Mouse (Mus musculus) intestine, embryonic 14.5 days (tissue): ENCODE results near the gene Fer1l5. TPM values are rescaled to one million over a fixed set of nuclear protein-coding genes. Genes with fewer than 3 reads are reported as not detected.

Experiments used
- ATAC-seq: fragments of 200-750 bp; cut with Nextera tagmentation; replicated peaks from 2 replicates; pipeline ENCODE4 v1.8.0; 2017; ENCODE audit warnings: low read depth, moderate number of reproducible peaks, moderate TSS enrichment, moderate library complexity; ENCODE audit not compliant: low FRiP score, low TSS enrichment
- DNase-seq: peaks from one replicate; pipeline ENCODE4 v3.0.0-alpha.2; 2018; ENCODE audit warnings: low spot score
- H3K27ac ChIP-seq: fragments of 300-500 bp; sonication (generic); 2 replicates; pipeline ENCODE4 v1.5.1; 2014; ENCODE audit warnings: low read depth, mild to moderate bottlenecking, control low read depth
- H3K27me3 ChIP-seq: fragments of 300-500 bp; sonication (generic); replicated peaks from 2 replicates; pipeline ENCODE4 v1.6.1; 2014; ENCODE audit warnings: low read length, control low read depth; ENCODE audit not compliant: control insufficient read depth, insufficient read depth
- H3K36me3 ChIP-seq: fragments of 300-500 bp; sonication (generic); 2 replicates; pipeline ENCODE4 v1.6.1; 2014; ENCODE audit warnings: low read length, control low read depth; ENCODE audit not compliant: control insufficient read depth, insufficient read depth
- H3K4me1 ChIP-seq: fragments of 300-500 bp; sonication (generic); replicated peaks from 2 replicates; pipeline ENCODE4 v1.6.1; 2014; ENCODE audit warnings: low read length, control low read depth, mixed read lengths; ENCODE audit not compliant: control insufficient read depth, insufficient read depth
- H3K4me2 ChIP-seq: fragments of 300-500 bp; sonication (generic); 2 replicates; pipeline ENCODE4 v1.6.1; 2014; ENCODE audit warnings: low read length
- H3K4me3 ChIP-seq: fragments of 300-500 bp; sonication (generic); 2 replicates; pipeline ENCODE4 v1.5.1; 2014; ENCODE audit warnings: low read depth, low read length, control low read depth, mixed read lengths
- H3K9ac ChIP-seq: fragments of 300-500 bp; sonication (generic); 2 replicates; pipeline ENCODE4 v1.6.1; 2014; ENCODE audit warnings: mild to moderate bottlenecking, low read length
- H3K9me3 ChIP-seq: fragments of 300-500 bp; sonication (generic); 2 replicates; pipeline ENCODE4 v1.6.1; 2016; ENCODE audit warnings: low read length, control low read depth; ENCODE audit not compliant: control insufficient read depth
- WGBS: fragments of 180-500 bp; shearing (Covaris S2); extraction: QIAGEN DNeasy Blood & Tissue Kit; methylation state at CpG from one replicate; pipeline ENCODE4 v1.1.7; 2014; 5-methylcytosine and 5-hydroxymethylcytosine counted together
- polyA plus RNA-seq: library from polyadenylated mRNA; unstranded; fragments of >200 nt; fragmentation: Nextera tagmentation; extraction: Ambion mirVana; gene quantifications from 2 replicates; pipeline ENCODE4 v1.2.1, GENCODE M21; 2014

The Fer1l5 gene
- polyA plus RNA-seq, 1 experiment from 2014 or later, result 0.91 TPM

GRCm38 (mm10) chr1:36352351-36352750 is 19.7 kb upstream of the Fer1l5 start:
- H3K36me3 ChIP-seq, result peaks cover 99% of the 10 kb centered on the region
- ATAC-seq, result no peak
- H3K4me3 ChIP-seq, result no peak overlapping the region

GRCm38 (mm10) chr1:36356955-36357695 is 15.0 kb upstream of the Fer1l5 start:
- 83% methylated on average over 5 of the region's 5 CpGs for WGBS

More at GRCm38 (mm10) chr1:36352351-36352750, 19.7 kb upstream of the Fer1l5 start:
- no peak overlapping the region for H3K4me2 ChIP-seq
- H3K27ac ChIP-seq, result no peak overlapping the region
- DNase-seq, result no peak
- H3K9ac ChIP-seq, result no peak overlapping the region
- H3K27me3 ChIP-seq, result no peaks in the 10 kb centered on the region
- H3K4me1 ChIP-seq, result no peaks in the 10 kb centered on the region
- 90% methylated on average over 4 of the region's 4 CpGs for WGBS
- no peaks in the 10 kb centered on the region for H3K9me3 ChIP-seq

DNA sequence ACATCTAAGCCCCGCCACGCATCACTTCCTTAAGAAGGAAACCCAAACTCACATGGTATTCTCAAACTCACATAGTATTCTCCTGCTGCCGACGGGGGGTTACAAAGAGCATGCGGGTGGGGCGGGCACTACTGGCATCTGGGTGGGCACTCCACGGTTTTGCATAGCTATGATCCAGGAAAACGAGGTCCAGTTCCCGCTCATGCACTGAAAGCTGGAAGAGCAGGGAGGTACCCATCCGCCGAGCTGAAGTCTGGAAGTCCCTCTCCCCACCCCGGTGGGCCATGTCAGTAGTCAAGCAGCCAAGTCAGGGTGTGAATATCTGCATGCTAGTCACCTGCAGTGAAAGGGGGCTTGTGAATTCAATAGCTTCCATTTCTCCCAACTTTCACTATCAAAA is 4.4 kb upstream of the Fer1l5 start:
- no peaks in the 10 kb centered on the region for H3K27me3 ChIP-seq
- peak overlapping the region; percentile 87 for H3K9ac ChIP-seq
- ATAC-seq (no peak), DNase-seq (no peak)
- H3K27ac ChIP-seq, result no peak overlapping the region
- 52% methylated on average over 12 of the region's 12 CpGs for WGBS
- H3K9me3 ChIP-seq, result no peaks in the 10 kb centered on the region
- peaks cover 26% of the 10 kb centered on the region for H3K36me3 ChIP-seq
- H3K4me3 ChIP-seq, result peak overlapping the region; percentile 81
- H3K4me2 ChIP-seq, result peak overlapping the region; percentile 84
- peaks cover 7% of the 10 kb centered on the region for H3K4me1 ChIP-seq

More at GRCm38 (mm10) chr1:36356955-36357695, 15.0 kb upstream of the Fer1l5 start:
- peaks cover 92% of the 10 kb centered on the region for H3K36me3 ChIP-seq
- DNase-seq (no peak), ATAC-seq (no peak)
- H3K4me1 ChIP-seq, result no peaks in the 10 kb centered on the region
- H3K9me3 ChIP-seq, result no peaks in the 10 kb centered on the region
- H3K9ac ChIP-seq, result no peak overlapping the region
- no peak overlapping the region for H3K27ac ChIP-seq
- no peak overlapping the region for H3K4me2 ChIP-seq
- no peaks in the 10 kb centered on the region for H3K27me3 ChIP-seq
- H3K4me3 ChIP-seq, result no peak overlapping the region

GRCm38 (mm10) chr1:36368112-36368968 is 3.8 kb upstream of the Fer1l5 start:
- H3K36me3 ChIP-seq, result peaks cover 22% of the 10 kb centered on the region
- peak overlapping the region; percentile 87 for H3K9ac ChIP-seq
- H3K4me3 ChIP-seq, result peak overlapping the region; percentile 81
- peak; percentile 85 for ATAC-seq
- peak overlapping the region; percentile 66 for H3K27ac ChIP-seq
- H3K9me3 ChIP-seq, result no peaks in the 10 kb centered on the region
- H3K27me3 ChIP-seq, result no peaks in the 10 kb centered on the region
- H3K4me2 ChIP-seq, result peak overlapping the region; percentile 84
- WGBS, result 4% methylated on average over 45 of the region's 55 CpGs
- peaks cover 7% of the 10 kb centered on the region for H3K4me1 ChIP-seq
- DNase-seq, result no peak

DNA sequence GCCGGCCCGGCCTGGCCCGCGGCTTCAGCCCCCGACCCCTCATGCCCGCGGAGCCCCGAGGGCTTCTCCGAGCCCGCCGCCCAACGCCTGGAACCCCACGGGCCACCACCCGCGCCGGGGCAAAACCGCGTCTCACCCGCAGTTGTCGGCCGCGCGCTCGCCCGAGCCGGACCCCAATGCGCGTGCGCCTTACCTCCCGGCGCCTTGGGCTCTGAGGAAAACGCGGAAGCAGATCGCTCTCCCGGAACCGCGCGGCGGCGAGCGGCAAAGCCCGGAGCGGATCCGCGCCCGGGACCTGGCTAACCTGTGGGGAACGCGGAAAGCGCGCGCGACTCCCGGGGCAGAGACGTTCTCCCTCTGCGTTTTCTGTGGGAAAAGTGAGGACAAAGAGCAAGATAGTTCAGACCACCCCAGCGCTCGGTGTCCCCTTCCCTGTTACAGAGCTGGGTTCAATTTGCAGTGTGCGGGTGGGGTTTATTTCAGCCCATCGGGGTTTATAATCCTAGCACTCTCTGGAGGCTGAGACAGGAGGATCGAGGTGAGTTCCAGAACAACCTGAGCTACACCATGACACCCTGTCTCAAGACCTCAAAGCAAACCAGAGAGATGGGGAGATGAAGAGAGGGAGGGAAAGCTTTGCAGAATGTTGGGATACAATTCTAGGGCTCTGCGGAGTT is 3.0 kb upstream of the Fer1l5 start, which contains the start of gene Kansl3:
TSS of gene Kansl3 (minus strand) at position 213 of the 677 bp plus-strand sequence.
- whole genome bisulfite sequencing, result 3% methylated on average over 61 of the region's 61 CpGs
- ATAC-seq (peak; percentile 95), DNase-seq (peak; percentile 98)
- peak within 1 kb of the TSS; percentile 81 for H3K4me3 ChIP-seq
- no peaks in the 10 kb centered on the region for H3K9me3 ChIP-seq
- H3K9ac ChIP-seq, result peak within 1 kb of the TSS; percentile 87
- no peaks in the 10 kb centered on the region for H3K27me3 ChIP-seq
- peak within 1 kb of the TSS; percentile 84 for H3K4me2 ChIP-seq
- H3K36me3 ChIP-seq, result peaks cover 16% of the 10 kb centered on the region
- H3K27ac ChIP-seq, result peak within 1 kb of the TSS; percentile 66
- peaks cover 7% of the 10 kb centered on the region for H3K4me1 ChIP-seq

- no peak for ATAC-seq
- peaks cover 7% of the 10 kb centered on the region for H3K4me1 ChIP-seq
- 87% methylated on average over 6 of the region's 6 CpGs for WGBS
- no peaks in the 10 kb centered on the region for H3K36me3 ChIP-seq
- H3K9ac ChIP-seq, result no peak overlapping the region
- DNase-seq, result no peak
- H3K27ac ChIP-seq, result no peak overlapping the region
- no peak overlapping the region for H3K4me2 ChIP-seq
- no peak overlapping the region for H3K4me3 ChIP-seq
- no peaks in the 10 kb centered on the region for H3K27me3 ChIP-seq
- H3K9me3 ChIP-seq, result no peaks in the 10 kb centered on the region
These were observed 1.2 kb upstream of the Fer1l5 start for GRCm38 (mm10) chr1:36370918-36371317.

- Histone ChIP-seq H3K4me2 (no peak overlapping the region), H3K9me3 (no peaks in the 10 kb centered on the region), H3K27me3 (no peaks in the 10 kb centered on the region), H3K9ac (no peak overlapping the region), H3K36me3 (no peaks in the 10 kb centered on the region), H3K4me3 (no peak overlapping the region), H3K27ac (no peak overlapping the region), H3K4me1 (no peaks in the 10 kb centered on the region)
- no peak for DNase-seq
- WGBS, result 76% methylated on average over 6 of the region's 6 CpGs
- no peak for ATAC-seq
These were observed 6.8 kb downstream of the Fer1l5 start for GRCm38 (mm10) chr1:36378880-36379279.

DNA sequence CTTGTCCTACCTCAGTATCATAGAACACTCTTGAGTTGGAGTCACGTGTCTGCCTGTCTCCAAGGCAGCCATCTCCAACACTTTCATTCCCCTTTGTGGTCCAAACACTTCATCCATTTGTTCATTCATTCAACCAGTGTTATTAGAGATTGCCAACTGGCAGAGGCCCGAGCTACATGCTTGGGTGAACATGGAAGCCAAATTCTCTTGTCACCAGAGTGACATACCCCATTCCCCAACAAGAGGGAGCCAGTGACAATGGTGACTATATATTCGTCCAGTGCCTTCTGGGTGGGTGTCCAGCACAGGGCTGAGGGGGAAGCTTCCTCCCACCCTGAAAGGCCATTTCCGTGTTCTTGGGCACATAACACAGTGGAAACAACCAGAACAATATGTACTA is 7.5 kb downstream of the Fer1l5 start:
- no peaks in the 10 kb centered on the region for H3K4me1 ChIP-seq
- H3K9me3 ChIP-seq, result no peaks in the 10 kb centered on the region
- WGBS, result 76% methylated on average over 4 of the region's 4 CpGs
- H3K4me2 ChIP-seq, result no peak overlapping the region
- H3K36me3 ChIP-seq, result no peaks in the 10 kb centered on the region
- H3K4me3 ChIP-seq, result no peak overlapping the region
- H3K27ac ChIP-seq, result no peak overlapping the region
- ATAC-seq (no peak), DNase-seq (no peak)
- no peaks in the 10 kb centered on the region for H3K27me3 ChIP-seq
- no peak overlapping the region for H3K9ac ChIP-seq
